Mouse (Mus musculus) liver, embryonic 14.5 days (tissue): ENCODE measurements at regions not wholly inside any gene's neighbourhood (a gene's known extent, or its start where the extent isn't known, plus 50 kb on each side); places are given as distances from the start of the nearest gene placed in this dataset.

Source experiments
- CTCF ChIP-seq: IDR thresholded peaks from 2 replicates; pipeline ENCODE4 v1.5.1; 2016; ENCODE audit warnings: antibody characterized with exemption, low read depth, control low read depth
- EP300 ChIP-seq: IDR thresholded peaks from 2 replicates; pipeline ENCODE4 v1.6.1; 2016; ENCODE audit warnings: antibody characterized with exemption, low read depth

DNA sequence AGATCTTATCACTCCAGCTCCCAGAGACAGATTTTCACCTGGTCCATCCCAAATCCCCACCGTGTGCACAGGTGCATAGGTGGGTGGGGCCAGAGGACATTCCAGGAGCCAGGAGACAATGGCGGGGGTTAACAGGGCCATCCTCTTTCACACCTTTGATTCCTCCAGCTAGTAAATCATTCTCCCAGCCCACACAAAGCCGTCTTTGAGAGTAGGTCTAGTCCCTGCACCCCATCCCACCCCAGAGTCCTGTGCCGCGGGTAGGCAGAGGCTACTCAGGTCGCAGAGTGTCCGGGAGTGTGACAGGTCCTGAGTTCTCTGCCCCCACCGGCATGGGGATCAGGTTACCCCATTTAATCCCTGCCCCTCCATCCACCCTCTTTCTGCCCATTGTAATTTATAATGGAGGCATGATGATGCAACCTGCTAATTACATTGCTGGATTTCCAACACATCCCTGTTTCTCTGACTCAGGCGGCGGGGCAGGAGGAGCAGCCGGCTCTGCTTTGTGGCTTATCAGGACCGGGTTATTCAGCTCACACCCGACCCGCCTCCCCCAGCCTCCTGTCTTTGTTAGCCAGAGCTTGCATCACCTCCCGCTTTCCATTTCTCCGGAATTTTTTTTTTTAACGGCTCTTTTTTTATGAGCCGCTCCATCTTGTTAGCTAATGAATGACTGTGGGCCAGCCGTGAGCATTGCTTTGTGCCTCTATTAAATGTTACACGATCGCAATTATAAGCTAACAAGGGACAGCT, 139.7 kb upstream of the 1600014C23Rik start:
- no peak for TF ChIP-seq CTCF
- no peak for TF ChIP-seq EP300
